In genomic region chr19:53259541-53259940, GRCm38 (mm10) we compare ENCODE assay signal across 9 mouse cellular contexts. TPM values are rescaled to one million over a fixed set of nuclear protein-coding genes. Genes with fewer than 3 reads are reported as not detected.
DNase-seq lines count a peak whose midpoint lies in the region; ATAC-seq and TF ChIP-seq lines count a peak whose summit lies in the region.
"Had no signal": no experiment of that assay in that cellular context is flagged by ENCODE, and none has a peak within 500 bp of the region (broad histone marks: within the 10 kb centered on the region; RNA-seq: fewer than 3 reads in every experiment).

No protein-coding gene starts in this region.

- no peak for TF ChIP-seq CTCF in brain, embryonic 14.5 days (IDR thresholded peaks at IDR 0.05; ENCODE audit: borderline replicate concordance, extremely low read depth, insufficient read depth, insufficient read length)

- no peaks in the 10 kb centered on the region for H3K27me3 ChIP-seq in forebrain, embryonic 16.5 days (replicated peaks; ENCODE audit: control insufficient read depth, insufficient read depth, low read length)
- peaks cover 12% of the 10 kb centered on the region for H3K27me3 ChIP-seq in liver, embryonic 16.5 days (ENCODE audit: control insufficient read depth, insufficient read depth, low read depth, low read length)

- WGBS in forebrain, embryonic 16.5 days = 44% methylated on average over 5 of the region's 5 CpGs
- 46% methylated on average over 5 of the region's 5 CpGs for WGBS in liver, embryonic 16.5 days (ENCODE audit: insufficient replicate concordance)

- DNase-seq in brain, embryonic 14.5 days (ENCODE audit: low read depth) = peak; percentile 78
- DNase-seq in cerebellum, adult 8-10 months = peak; percentile 61
- DNase-seq in adrenal gland, postnatal 25 days = no peak
- DNase-seq in layer of hippocampus, postnatal 14 days (ENCODE audit: low spot score in 2 of 2) = no peak
- DNase-seq in gastrocnemius, postnatal 14 days = no peak
- DNase-seq: gastrocnemius, adult 2 months; right cerebral cortex, postnatal 25 days had no signal

- no peaks in the 10 kb centered on the region for H3K36me3 ChIP-seq in forebrain, embryonic 16.5 days (ENCODE audit: control insufficient read depth, insufficient read depth)
- H3K36me3 ChIP-seq in liver, embryonic 16.5 days (ENCODE audit: control insufficient read depth, insufficient read depth) = no peaks in the 10 kb centered on the region

- ATAC-seq in forebrain, embryonic 16.5 days = peak; percentile 64; the same call in 1 of the 2 replicates
- peak; percentile 12 for ATAC-seq in liver, embryonic 16.5 days (ENCODE audit: low read depth)

- no peak overlapping the region for H3K9ac ChIP-seq in forebrain, embryonic 16.5 days (replicated peaks; ENCODE audit: low read depth, low read length)
- H3K9ac ChIP-seq in liver, embryonic 16.5 days (ENCODE audit: low read depth, low read length) = peak overlapping the region; percentile 74

- H3K4me2 ChIP-seq in forebrain, embryonic 16.5 days (ENCODE audit: low read length) = no peak overlapping the region
- H3K4me2 ChIP-seq in liver, embryonic 16.5 days (ENCODE audit: low read depth, low read length) = peak overlapping the region; percentile 82

- TF ChIP-seq POLR2A in brain, embryonic 14.5 days (IDR thresholded peaks at IDR 0.05; ENCODE audit: borderline replicate concordance, extremely low read depth, insufficient read depth, insufficient read length, poor library complexity, severe bottlenecking) = no peak

- H3K9me3 ChIP-seq in forebrain, embryonic 16.5 days (ENCODE audit: control insufficient read depth, low read length) = no peaks in the 10 kb centered on the region
- no peaks in the 10 kb centered on the region for H3K9me3 ChIP-seq in liver, embryonic 16.5 days (replicated peaks; ENCODE audit: control insufficient read depth, low read length)

- intact Hi-C loops in gastrocnemius, postnatal 14 days (cut with DNase I; ENCODE audit: low total_unique reads) = loop anchor here (10.0 kb wide), 1 partner anchor 45 kb away; no protein-coding TSS in a partner anchor

- H3K4me1 ChIP-seq in forebrain, embryonic 16.5 days (replicated peaks; ENCODE audit: control insufficient read depth, insufficient read depth, low read length) = no peaks in the 10 kb centered on the region; the same call in 1 of the 2 replicates
- peaks cover 55% of the 10 kb centered on the region for H3K4me1 ChIP-seq in liver, embryonic 16.5 days (ENCODE audit: control insufficient read depth, low read depth, low read length)

- H3K4me3 ChIP-seq in forebrain, embryonic 16.5 days (replicated peaks; ENCODE audit: low read length) = no peak overlapping the region
- H3K4me3 ChIP-seq in liver, embryonic 16.5 days (ENCODE audit: low read depth, low read length) = peak overlapping the region; percentile 47
- H3K4me3 ChIP-seq: gastrocnemius, adult 2 months had no signal

- H3K27ac ChIP-seq in forebrain, embryonic 16.5 days (ENCODE audit: low read length) = no peak overlapping the region
- peak overlapping the region; percentile 99 for H3K27ac ChIP-seq in liver, embryonic 16.5 days (ENCODE audit: low read length)
- H3K27ac ChIP-seq: gastrocnemius, adult 2 months had no signal

RNA-seq across cellular contexts. Expression of gene Mxi1, which starts 50.8 kb away (rescaled TPM):
- 37.1 and 44.2 TPM in 2 replicates for polyA plus RNA-seq in brain, embryonic 14.5 days (2012; rRNA removed)
- polyA plus RNA-seq in forebrain, embryonic 16.5 days (2015; fragmentation: Nextera tagmentation; extraction: Ambion mirVana) = 46.7 and 61.4 TPM in 2 replicates
- polyA plus RNA-seq in liver, embryonic 16.5 days (2015; fragmentation: Nextera tagmentation; extraction: Ambion mirVana) = 14.1 and 16.7 TPM in 2 replicates
- 33.6 and 40.2 TPM in 2 replicates for total RNA-seq in adrenal gland, postnatal 25 days (2021)
- 10 to 100 TPM; 61.0 to 67.0 TPM for total RNA-seq in layer of hippocampus, postnatal 14 days (2021)
- total RNA-seq in gastrocnemius, postnatal 14 days (2021) = 10 to 100 TPM; 30.5 to 31.5 TPM

Comparison
In these comparisons a context has a peak if more than half of its experiments do, and no peak if none do; other contexts are left out.
1. DNase-seq: peak in brain, embryonic 14.5 days (single experiment) and cerebellum, adult 8-10 months (single experiment); none in adrenal gland, postnatal 25 days (single experiment), layer of hippocampus, postnatal 14 days (0 of 2) and gastrocnemius, postnatal 14 days (single experiment).